Mouse (Mus musculus): ENCODE measurements around the gene Sat1. TPM values are rescaled to one million over a fixed set of nuclear protein-coding genes. Genes with fewer than 3 reads are reported as not detected.
A peak's percentile ranks its signal among the peaks of the same experiment; 100 is the strongest.

The Sat1 gene
- 30.2 and 34.6 TPM in 2 replicates for total RNA-seq (2014; rRNA removed)
- polyA plus RNA-seq (2015; fragmentation: Nextera tagmentation; extraction: Ambion mirVana) = 107 and 109 TPM in 2 replicates

DNA sequence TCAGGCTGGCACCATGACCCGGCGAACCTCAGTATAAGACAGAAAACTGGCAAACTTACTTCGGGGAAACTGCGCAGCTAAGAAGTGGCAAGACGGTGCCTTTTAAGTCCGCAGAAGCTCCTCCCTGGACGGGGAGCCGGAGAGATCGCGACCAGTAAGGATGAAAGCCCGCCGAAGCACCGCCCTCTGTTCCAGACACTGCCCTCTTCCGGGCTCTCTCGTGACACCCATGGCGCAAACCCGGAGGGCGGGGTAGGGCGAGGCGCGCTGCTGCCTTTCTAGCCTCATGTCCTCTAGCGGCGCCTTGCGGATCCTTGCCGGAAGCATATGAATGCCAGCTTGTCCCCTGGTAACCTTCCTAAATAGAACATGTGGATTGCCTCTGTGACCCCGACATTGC, at the start of gene Sat1:
Gene Sat1, minus strand, starts transcription at position 179 of the 400 bp plus-strand sequence.
- TF ChIP-seq CTCF (IDR thresholded peaks at IDR 0.05; ENCODE audit: low read depth) = peak; percentile 78
- 25% methylated on average over 26 of the region's 26 CpGs for WGBS
- peak within 1 kb of the TSS; percentile 64; the same call in 1 of the 2 replicates for H3K27ac ChIP-seq

GRCm38 (mm10) chrX:155262915-155263252, 46.6 kb upstream of the Sat1 start:
- ATAC-seq = no peak
- Histone ChIP-seq H3K4me2 (ENCODE audit: low read depth, low read length) (peak overlapping the region; percentile 55), H3K27me3 (ENCODE audit: insufficient read depth, low read length) (no peaks in the 10 kb centered on the region), H3K36me3 (ENCODE audit: insufficient read depth, low read length) (no peaks in the 10 kb centered on the region), H3K9ac (replicated peaks; ENCODE audit: low read length) (peak overlapping the region; percentile 61), H3K4me3 (ENCODE audit: low read length) (peak overlapping the region; percentile 58), H3K4me1 (ENCODE audit: insufficient read depth, low read length) (no peaks in the 10 kb centered on the region), H3K9me3 (ENCODE audit: low read length) (no peaks in the 10 kb centered on the region), H3K27ac (peak overlapping the region; percentile 74; the same call in 1 of the 2 replicates)
- DNase-seq (ENCODE audit: low spot score) = no peak
- 41% methylated on average over 1 of the region's 1 CpGs for WGBS
- TF ChIP-seq CTCF (IDR thresholded peaks at IDR 0.05; ENCODE audit: low read depth) = no peak

More for the DNA sequence above, at the start of gene Sat1:
- peak within 1 kb of the TSS; percentile 55 for H3K9ac ChIP-seq (replicated peaks; ENCODE audit: low read length)
- H3K4me1 ChIP-seq (ENCODE audit: insufficient read depth, low read length) = no peaks in the 10 kb centered on the region
- ATAC-seq (peak; percentile 99), DNase-seq (ENCODE audit: low spot score) (peak; percentile 93)
- H3K4me3 ChIP-seq (ENCODE audit: low read length) = peak within 1 kb of the TSS; percentile 53
- peak within 1 kb of the TSS; percentile 60 for H3K4me2 ChIP-seq (ENCODE audit: low read depth, low read length)
- H3K27me3 ChIP-seq (ENCODE audit: insufficient read depth, low read length) = no peaks in the 10 kb centered on the region
- H3K9me3 ChIP-seq (ENCODE audit: low read length) = no peaks in the 10 kb centered on the region
- no peaks in the 10 kb centered on the region for H3K36me3 ChIP-seq (ENCODE audit: insufficient read depth, low read length)

- peak; percentile 68 for TF ChIP-seq CTCF (IDR thresholded peaks at IDR 0.05; ENCODE audit: low read depth)
- Histone ChIP-seq H3K4me1 (ENCODE audit: insufficient read depth, low read length) (no peaks in the 10 kb centered on the region), H3K4me3 (ENCODE audit: low read length) (peak within 1 kb of the TSS; percentile 58), H3K36me3 (ENCODE audit: insufficient read depth, low read length) (no peaks in the 10 kb centered on the region), H3K27me3 (ENCODE audit: insufficient read depth, low read length) (no peaks in the 10 kb centered on the region), H3K4me2 (ENCODE audit: low read depth, low read length) (peak within 1 kb of the TSS; percentile 55), H3K9ac (replicated peaks; ENCODE audit: low read length) (peak within 1 kb of the TSS; percentile 61), H3K27ac (peak within 1 kb of the TSS; percentile 74), H3K9me3 (ENCODE audit: low read length) (no peaks in the 10 kb centered on the region)
- peak; percentile 91 for DNase-seq (ENCODE audit: low spot score)
- ATAC-seq = peak; percentile 99
- WGBS = 23% methylated on average over 37 of the region's 37 CpGs
Observed at GRCm38 (mm10) chrX:155262235-155262914, 46.1 kb upstream of the Sat1 start, which contains the start of gene Acot9. Gene Acot9 (plus strand): TSS chrX:155262443.

- ATAC-seq = no peak
- Histone ChIP-seq H3K27me3 (ENCODE audit: insufficient read depth, low read length) (no peaks in the 10 kb centered on the region), H3K9ac (replicated peaks; ENCODE audit: low read length) (no peak overlapping the region), H3K27ac (no peak overlapping the region), H3K36me3 (ENCODE audit: insufficient read depth, low read length) (no peaks in the 10 kb centered on the region), H3K4me2 (ENCODE audit: low read depth, low read length) (no peak overlapping the region), H3K4me3 (ENCODE audit: low read length) (no peak overlapping the region), H3K9me3 (ENCODE audit: low read length) (no peaks in the 10 kb centered on the region), H3K4me1 (ENCODE audit: insufficient read depth, low read length) (no peaks in the 10 kb centered on the region)
- TF ChIP-seq CTCF (IDR thresholded peaks at IDR 0.05; ENCODE audit: low read depth) = no peak
- DNase-seq (ENCODE audit: low spot score) = no peak
Observed at GRCm38 (mm10) chrX:155256856-155257255, 40.6 kb upstream of the Sat1 start.

GRCm38 (mm10) chrX:155218277-155218676, 2.0 kb upstream of the Sat1 start:
- no peak for ATAC-seq
- Histone ChIP-seq H3K9me3 (ENCODE audit: low read length) (no peaks in the 10 kb centered on the region), H3K4me2 (ENCODE audit: low read depth, low read length) (no peak overlapping the region), H3K4me3 (ENCODE audit: low read length) (no peak overlapping the region), H3K9ac (replicated peaks; ENCODE audit: low read length) (no peak overlapping the region), H3K27me3 (ENCODE audit: insufficient read depth, low read length) (no peaks in the 10 kb centered on the region), H3K4me1 (ENCODE audit: insufficient read depth, low read length) (no peaks in the 10 kb centered on the region), H3K27ac (no peak overlapping the region), H3K36me3 (ENCODE audit: insufficient read depth, low read length) (no peaks in the 10 kb centered on the region)
- WGBS = 72% methylated on average over 2 of the region's 2 CpGs
- no peak for DNase-seq (ENCODE audit: low spot score)
- no peak for TF ChIP-seq CTCF (IDR thresholded peaks at IDR 0.05; ENCODE audit: low read depth)

DNA sequence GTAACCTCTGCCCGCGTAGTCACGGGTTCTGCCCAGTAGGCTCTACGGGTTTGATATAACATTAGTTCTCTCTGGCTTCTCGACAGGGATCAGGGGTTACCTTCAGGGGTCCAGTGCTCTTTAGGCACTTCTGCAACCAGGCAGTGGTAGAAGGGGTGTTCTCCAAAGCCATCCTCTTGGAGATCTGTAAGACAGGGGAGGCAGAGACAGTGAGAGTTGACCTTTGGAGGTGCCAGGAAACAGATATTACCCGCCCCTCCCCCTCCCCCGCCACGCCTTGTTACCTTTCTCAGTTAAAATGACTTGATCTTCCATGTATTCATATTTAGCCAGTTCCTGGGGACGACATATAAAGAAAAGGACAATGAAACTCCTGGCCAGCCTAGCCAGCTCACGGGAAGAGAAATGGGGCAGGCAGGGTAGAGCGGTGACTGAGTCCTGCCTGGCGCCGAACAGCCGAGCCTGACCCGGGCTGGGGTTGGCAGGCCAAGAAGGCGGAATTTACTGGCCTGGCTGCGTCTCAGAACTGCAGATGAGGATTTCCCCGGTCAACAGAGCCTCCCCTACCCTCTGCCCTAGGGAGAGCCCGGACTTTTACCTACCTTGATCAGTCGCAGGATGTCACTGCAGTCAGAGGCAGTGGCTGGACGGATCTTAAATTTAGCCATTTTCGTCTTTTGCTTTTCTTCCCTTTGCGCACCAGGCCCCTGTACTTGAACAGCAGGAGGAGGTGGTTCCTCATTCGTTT, 574 bp downstream of the Sat1 start:
- ATAC-seq = peak; percentile 75; the same call in 1 of the 2 replicates
- Histone ChIP-seq H3K27me3 (ENCODE audit: insufficient read depth, low read length) (no peaks in the 10 kb centered on the region), H3K9me3 (ENCODE audit: low read length) (no peaks in the 10 kb centered on the region), H3K4me2 (ENCODE audit: low read depth, low read length) (peak overlapping the region; percentile 60), H3K9ac (replicated peaks; ENCODE audit: low read length) (peak overlapping the region; percentile 55), H3K27ac (peak overlapping the region; percentile 64; the same call in 1 of the 2 replicates), H3K4me1 (ENCODE audit: insufficient read depth, low read length) (no peaks in the 10 kb centered on the region), H3K4me3 (ENCODE audit: low read length) (peak overlapping the region; percentile 53), H3K36me3 (ENCODE audit: insufficient read depth, low read length) (no peaks in the 10 kb centered on the region)
- DNase-seq (ENCODE audit: low spot score) = peak; percentile 14
- TF ChIP-seq CTCF (IDR thresholded peaks at IDR 0.05; ENCODE audit: low read depth) = no peak
- 27% methylated on average over 23 of the region's 24 CpGs for WGBS

All from hindbrain, postnatal 0 days (tissue).